Mouse (Mus musculus) cerebellum, adult 2 months (tissue): ENCODE measurements around the gene Ccdc88c. TPM values are rescaled to one million over a fixed set of nuclear protein-coding genes. Genes with fewer than 3 reads are reported as not detected.

ENCODE experiments used
- DNase-seq, 2 experiments: peaks; one replicate each; pipeline ENCODE4 v3.0.0; 2021
- H3K27ac ChIP-seq: fragments of 200-500 bp; 2 replicates; pipeline ENCODE4 v1.5.1; 2012; ENCODE audit warnings: low read length, control low read depth, inconsistent platforms; ENCODE audit not compliant: insufficient read depth
- H3K27me3 ChIP-seq: fragments of 200-500 bp; 2 replicates; pipeline ENCODE4 v1.6.1; 2012; ENCODE audit warnings: inconsistent platforms, mild to moderate bottlenecking, low read length, moderate library complexity; ENCODE audit not compliant: control insufficient read depth, insufficient read depth
- H3K4me1 ChIP-seq: fragments of 200-500 bp; 2 replicates; pipeline ENCODE4 v1.6.1; 2011; ENCODE audit warnings: low read length; ENCODE audit not compliant: control insufficient read depth, insufficient read depth
- H3K4me3 ChIP-seq: fragments of 200-500 bp; replicated peaks from 2 replicates; pipeline ENCODE3; 2011; ENCODE audit warnings: mild to moderate bottlenecking, low read depth, low read length, control low read depth; ENCODE audit not compliant: insufficient read depth
- CTCF ChIP-seq: fragments of 200-500 bp; IDR thresholded peaks from 2 replicates; pipeline ENCODE4 v1.5.1; 2011; ENCODE audit warnings: low read depth, mild to moderate bottlenecking, control low read depth, low read length, moderate library complexity, borderline replicate concordance; ENCODE audit not compliant: insufficient read depth
- POLR2A ChIP-seq: fragments of 200-500 bp; IDR thresholded peaks from 2 replicates; pipeline ENCODE4 v1.6.1; 2011; ENCODE audit warnings: low read length, control low read depth, borderline replicate concordance; ENCODE audit not compliant: insufficient read depth
- WGBS: fragments of 180-500 bp; shearing (Covaris S2); methylation state at CpG from one replicate; pipeline ENCODE4 v1.1.7; 2018; 5-methylcytosine and 5-hydroxymethylcytosine counted together
- polyA plus RNA-seq: library from polyadenylated mRNA; depleted of rRNA; stranded (reverse); fragments of >200 nt; gene quantifications from 2 replicates; pipeline ENCODE4 v1.2.3, GENCODE M21; 2012

Gene Ccdc88c
- polyA plus RNA-seq, 1 experiment: 9.0 TPM

DNA sequence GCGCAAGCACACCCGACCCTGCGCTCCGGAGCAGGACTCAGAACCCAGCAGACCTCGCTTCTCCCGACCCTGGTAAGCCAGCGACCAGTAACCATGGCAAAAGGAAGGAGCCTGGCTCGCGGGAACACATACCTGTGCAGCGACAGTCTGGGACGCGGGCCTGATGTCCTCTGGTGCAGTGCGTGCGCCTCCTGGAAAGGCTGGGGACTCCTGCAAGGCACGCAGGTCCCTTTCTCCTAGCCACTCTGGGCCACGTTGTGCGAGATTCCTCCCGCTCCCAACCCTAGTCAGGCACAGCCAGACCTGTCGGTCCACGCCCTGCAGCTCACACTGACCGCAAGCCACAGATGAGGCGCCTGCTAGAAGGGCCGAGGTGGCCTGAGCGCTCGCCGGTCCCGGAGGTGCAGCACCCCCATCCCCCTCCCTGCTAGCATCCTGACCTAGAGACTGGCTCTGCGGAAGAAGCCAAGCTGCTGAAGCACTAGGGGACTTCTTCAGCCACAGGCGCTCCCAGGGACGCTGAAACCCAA, 129.7 kb downstream of the Ccdc88c start:
- TF ChIP-seq CTCF (no peak), POLR2A (peak; percentile 74; the same call in 1 of the 2 replicates)

GRCm38 (mm10) chr12:100897736-100898650, 130.9 kb downstream of the Ccdc88c start:
- WGBS: 10% methylated on average over 12 of the region's 12 CpGs
- H3K27ac ChIP-seq: peak overlapping the region; percentile 9
- DNase-seq: peak; percentile 85 to 92

More for the DNA sequence above, 129.7 kb downstream of the Ccdc88c start:
- no peaks in the 10 kb centered on the region for H3K27me3 ChIP-seq
- WGBS: under 1% methylated on average over 30 of the region's 30 CpGs
- peak; percentile 88 to 89 for DNase-seq
- H3K4me3 ChIP-seq: peak overlapping the region; percentile 72
- peaks cover 7% of the 10 kb centered on the region; the same call in 1 of the 2 replicates for H3K4me1 ChIP-seq
- H3K27ac ChIP-seq: peak overlapping the region; percentile 68

DNA sequence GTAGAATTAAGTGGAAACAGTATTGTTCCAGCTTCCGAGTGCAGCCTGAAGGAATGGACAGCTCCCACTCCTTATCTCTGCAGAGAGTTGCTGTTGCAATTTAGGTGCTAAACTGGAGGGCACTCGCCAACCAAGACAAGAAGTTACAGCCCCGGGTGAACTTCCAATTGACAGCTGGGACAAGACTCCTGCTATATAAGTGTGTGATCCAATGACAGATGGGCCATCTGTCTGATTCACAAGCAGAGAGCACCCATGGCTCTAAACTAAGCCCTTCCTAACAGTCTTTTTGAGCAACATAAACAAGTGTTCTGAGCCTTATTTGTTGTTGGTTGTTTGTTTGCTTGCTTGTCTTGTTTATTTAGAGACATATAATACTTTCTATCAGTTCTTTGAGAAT, 132.2 kb downstream of the Ccdc88c start:
- peaks cover 7% of the 10 kb centered on the region; the same call in 1 of the 2 replicates for H3K4me1 ChIP-seq
- 32% methylated on average over 3 of the region's 3 CpGs for WGBS
- no peaks in the 10 kb centered on the region for H3K27me3 ChIP-seq
- DNase-seq: no peak
- TF ChIP-seq CTCF: no peak
- TF ChIP-seq POLR2A: no peak
- no peak overlapping the region for H3K4me3 ChIP-seq
- no peak overlapping the region for H3K27ac ChIP-seq

More at GRCm38 (mm10) chr12:100897736-100898650, 130.9 kb downstream of the Ccdc88c start:
- Histone ChIP-seq H3K27me3 (no peaks in the 10 kb centered on the region), H3K4me1 (peaks cover 7% of the 10 kb centered on the region; the same call in 1 of the 2 replicates), H3K4me3 (peak overlapping the region; percentile 72)
- TF ChIP-seq CTCF: no peak
- peak; percentile 42; the same call in 1 of the 2 replicates for TF ChIP-seq POLR2A

GRCm38 (mm10) chr12:100895504-100895903, 133.4 kb downstream of the Ccdc88c start:
- TF ChIP-seq POLR2A (no peak), CTCF (no peak)
- H3K4me3 ChIP-seq: no peak overlapping the region
- 6% methylated on average over 2 of the region's 2 CpGs for WGBS
- no peak for DNase-seq
- H3K4me1 ChIP-seq: peaks cover 7% of the 10 kb centered on the region; the same call in 1 of the 2 replicates
- no peak overlapping the region for H3K27ac ChIP-seq
- H3K27me3 ChIP-seq: no peaks in the 10 kb centered on the region

DNA sequence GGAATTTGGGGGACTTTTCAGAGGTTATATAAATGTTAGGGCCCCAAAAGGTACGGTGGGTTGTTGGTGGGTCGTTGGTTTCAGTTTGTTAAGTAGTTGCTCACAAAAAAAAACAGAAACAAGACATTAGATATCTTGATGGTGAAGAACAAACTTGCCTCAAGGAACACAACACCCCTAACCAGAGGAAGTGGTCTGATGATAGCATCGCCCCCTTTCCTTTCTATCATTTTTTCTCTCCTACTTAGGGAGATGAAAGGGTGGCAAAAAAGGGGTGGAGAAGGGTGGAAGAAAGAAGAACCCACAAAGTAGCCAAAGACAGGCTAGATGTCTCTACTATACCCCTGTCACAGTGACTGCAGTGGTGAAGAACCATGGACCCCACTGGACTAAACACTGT, 138.3 kb downstream of the Ccdc88c start:
- no peak for TF ChIP-seq CTCF
- TF ChIP-seq POLR2A: no peak
- Histone ChIP-seq H3K27ac (no peak overlapping the region), H3K4me1 (peaks cover 24% of the 10 kb centered on the region), H3K4me3 (no peak overlapping the region), H3K27me3 (no peaks in the 10 kb centered on the region)
- no peak for DNase-seq
- WGBS: 95% methylated on average over 3 of the region's 3 CpGs

DNA sequence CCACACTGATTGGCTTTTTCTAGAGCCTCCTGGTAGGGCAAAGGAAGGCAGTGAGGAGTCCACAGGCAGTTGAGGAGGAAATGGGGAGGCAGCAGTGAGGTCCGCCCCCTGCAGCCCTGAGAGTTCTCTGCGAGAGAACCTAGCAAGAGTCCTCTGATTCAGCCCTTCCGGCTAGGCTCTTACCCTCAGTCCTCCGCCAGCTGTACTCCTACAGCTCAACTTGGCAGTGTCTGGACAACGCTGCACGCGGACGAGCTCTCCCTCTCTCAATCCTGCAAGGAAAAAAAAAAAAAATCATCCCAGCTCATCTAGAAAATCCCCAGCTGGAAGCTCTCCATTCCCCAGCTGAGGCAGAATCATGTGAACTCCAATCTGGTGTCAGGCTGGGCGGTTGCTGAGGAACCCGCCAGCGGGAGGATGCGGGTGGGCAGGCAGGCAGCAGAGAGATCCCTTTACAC, 141.0 kb downstream of the Ccdc88c start:
- 0 out of 2 replicates have a peak overlapping the region, but pooled peaks have one; percentile 15 for H3K27ac ChIP-seq
- H3K4me3 ChIP-seq: no peak overlapping the region
- peak; percentile 56 to 70 for DNase-seq
- TF ChIP-seq POLR2A: no peak
- TF ChIP-seq CTCF: no peak
- H3K4me1 ChIP-seq: peaks cover 24% of the 10 kb centered on the region
- H3K27me3 ChIP-seq: no peaks in the 10 kb centered on the region
- 13% methylated on average over 12 of the region's 12 CpGs for WGBS

DNA sequence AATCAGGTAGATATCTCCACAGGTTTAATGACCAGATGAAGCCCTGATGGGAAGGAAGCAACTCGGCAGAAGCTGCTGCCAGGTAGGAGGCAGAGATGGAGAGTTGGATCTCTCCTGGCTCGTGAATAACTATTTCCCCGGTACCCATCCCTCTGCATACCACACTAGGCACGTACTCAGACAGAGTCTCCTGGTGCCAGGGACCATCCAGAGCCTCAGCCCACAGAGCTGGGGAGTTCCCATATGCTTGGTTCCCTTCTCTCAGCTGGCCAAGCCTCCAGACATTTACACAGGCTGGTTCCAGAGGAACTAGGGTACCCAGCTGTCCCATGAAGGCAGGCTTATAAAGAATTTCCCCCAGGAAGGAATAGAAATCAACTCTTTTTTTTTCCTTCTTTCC, 142.0 kb downstream of the Ccdc88c start:
- 24% methylated on average over 4 of the region's 4 CpGs for WGBS
- Histone ChIP-seq H3K4me3 (no peak overlapping the region), H3K4me1 (peaks cover 24% of the 10 kb centered on the region), H3K27ac (no peak overlapping the region), H3K27me3 (no peaks in the 10 kb centered on the region)
- no peak for TF ChIP-seq POLR2A
- no peak for TF ChIP-seq CTCF
- no peak for DNase-seq
